Mouse (Mus musculus) forebrain, embryonic 16.5 days (tissue): ENCODE data around the gene Ide. TPM values are rescaled to one million over a fixed set of nuclear protein-coding genes. Genes with fewer than 3 reads are reported as not detected.

Source experiments
- ATAC-seq: fragments of 200-750 bp; cut with Nextera tagmentation; 2 replicates; pipeline ENCODE4 v1.8.0; 2017; ENCODE audit warnings: mild to moderate bottlenecking, moderate library complexity
- H3K27ac ChIP-seq: fragments of 300-500 bp; sonication (generic); 2 replicates; pipeline ENCODE4 v1.5.1; 2014; ENCODE audit warnings: low read length, control low read depth
- H3K27me3 ChIP-seq: fragments of 300-500 bp; sonication (generic); replicated peaks from 2 replicates; pipeline ENCODE4 v1.6.1; 2014; ENCODE audit warnings: low read length; ENCODE audit not compliant: control insufficient read depth, insufficient read depth
- H3K36me3 ChIP-seq: fragments of 300-500 bp; sonication (generic); 2 replicates; pipeline ENCODE4 v1.6.1; 2014; ENCODE audit not compliant: control insufficient read depth, insufficient read depth
- H3K4me1 ChIP-seq: fragments of 300-500 bp; sonication (generic); replicated peaks from 2 replicates; pipeline ENCODE4 v1.6.1; 2014; ENCODE audit warnings: low read length; ENCODE audit not compliant: control insufficient read depth, insufficient read depth
- H3K4me2 ChIP-seq: fragments of 300-500 bp; sonication (generic); 2 replicates; pipeline ENCODE4 v1.6.1; 2014; ENCODE audit warnings: mild to moderate bottlenecking, low read length, control low read depth
- H3K4me3 ChIP-seq: fragments of 300-500 bp; sonication (generic); replicated peaks from 2 replicates; pipeline ENCODE4 v1.5.1; 2014; ENCODE audit warnings: mild to moderate bottlenecking, low read length, control low read depth
- H3K9ac ChIP-seq: fragments of 300-500 bp; sonication (generic); replicated peaks from 2 replicates; pipeline ENCODE4 v1.6.1; 2014; ENCODE audit warnings: low read depth, low read length, control low read depth
- H3K9me3 ChIP-seq: fragments of 300-500 bp; sonication (generic); 2 replicates; pipeline ENCODE4 v1.6.1; 2016; ENCODE audit warnings: low read length; ENCODE audit not compliant: control insufficient read depth
- WGBS: fragments of 180-500 bp; shearing (Covaris S2); extraction: QIAGEN DNeasy Blood & Tissue Kit; methylation state at CpG from one replicate; pipeline ENCODE4 v1.1.7; 2014; 5-methylcytosine and 5-hydroxymethylcytosine counted together
- polyA plus RNA-seq: library from polyadenylated mRNA; unstranded; fragments of >200 nt; fragmentation: Nextera tagmentation; extraction: Ambion mirVana; gene quantifications from 2 replicates; pipeline ENCODE4 v1.2.1, GENCODE M21; 2015

Gene Ide
- polyA plus RNA-seq, 1 experiment from 2014 or later: 31.9 TPM

GRCm38 (mm10) chr19:37291676-37292075, 46.0 kb downstream of the Ide start:
- 78% methylated on average over 4 of the region's 4 CpGs for WGBS
- Histone ChIP-seq H3K36me3 (peaks cover 1% of the 10 kb centered on the region; the same call in 1 of the 2 replicates), H3K4me3 (no peak overlapping the region), H3K27me3 (no peaks in the 10 kb centered on the region), H3K4me1 (no peaks in the 10 kb centered on the region), H3K9me3 (no peaks in the 10 kb centered on the region), H3K4me2 (no peak overlapping the region), H3K27ac (no peak overlapping the region), H3K9ac (no peak overlapping the region)
- no peak for ATAC-seq

DNA sequence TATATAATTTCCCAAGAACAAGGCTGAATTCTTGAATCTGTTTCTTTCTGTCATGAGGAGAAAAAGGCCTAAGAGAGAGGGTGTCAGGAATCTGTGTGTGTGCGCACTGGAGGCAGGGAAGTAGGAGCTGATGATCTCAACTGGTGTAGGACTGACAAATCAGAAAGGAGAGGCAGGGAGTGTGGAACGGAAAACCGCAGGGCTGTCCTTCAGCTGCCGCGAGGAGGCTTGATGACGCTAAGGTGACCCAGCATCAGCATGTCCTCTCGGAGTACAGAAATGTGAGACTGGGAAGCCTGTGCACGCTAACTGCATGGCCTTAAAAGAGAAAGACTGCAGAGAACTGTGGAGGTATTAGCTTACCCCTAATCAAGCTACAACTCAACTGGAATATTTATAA, 46.7 kb downstream of the Ide start:
- H3K4me3 ChIP-seq: no peak overlapping the region
- H3K27ac ChIP-seq: no peak overlapping the region
- no peaks in the 10 kb centered on the region for H3K4me1 ChIP-seq
- no peak overlapping the region for H3K9ac ChIP-seq
- no peak overlapping the region for H3K4me2 ChIP-seq
- H3K9me3 ChIP-seq: no peaks in the 10 kb centered on the region
- no peaks in the 10 kb centered on the region for H3K27me3 ChIP-seq
- no peak for ATAC-seq
- peaks cover 2% of the 10 kb centered on the region; the same call in 1 of the 2 replicates for H3K36me3 ChIP-seq
- WGBS: 92% methylated on average over 8 of the region's 8 CpGs

GRCm38 (mm10) chr19:37284775-37285174, 52.9 kb downstream of the Ide start:
- H3K4me1 ChIP-seq: no peaks in the 10 kb centered on the region
- no peak overlapping the region for H3K27ac ChIP-seq
- no peaks in the 10 kb centered on the region for H3K9me3 ChIP-seq
- WGBS: 92% methylated on average over 9 of the region's 9 CpGs
- peaks cover 5% of the 10 kb centered on the region for H3K36me3 ChIP-seq
- H3K4me3 ChIP-seq: no peak overlapping the region
- no peak for ATAC-seq
- no peak overlapping the region for H3K9ac ChIP-seq
- no peaks in the 10 kb centered on the region for H3K27me3 ChIP-seq
- H3K4me2 ChIP-seq: no peak overlapping the region

DNA sequence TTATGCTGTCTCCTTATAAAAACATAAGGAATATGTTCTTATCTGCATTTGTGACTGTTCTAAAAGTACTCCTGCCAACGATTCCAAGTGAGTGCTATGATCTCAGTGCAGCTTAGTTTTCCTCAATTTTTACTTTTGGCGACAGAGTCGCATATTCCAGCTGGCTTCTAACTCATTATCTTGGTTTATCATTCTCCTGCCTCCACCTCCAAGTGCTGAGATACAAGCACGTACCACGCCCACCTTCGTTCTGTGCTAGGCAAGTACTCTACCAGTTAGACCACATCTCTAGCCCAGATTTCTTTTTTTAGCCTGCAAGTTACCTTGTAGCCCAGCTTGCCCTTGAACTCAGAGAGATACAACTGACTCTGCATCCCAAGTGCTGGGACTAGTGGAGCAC, 54.5 kb downstream of the Ide start:
- no peak overlapping the region for H3K4me3 ChIP-seq
- no peaks in the 10 kb centered on the region for H3K4me1 ChIP-seq
- no peak for ATAC-seq
- no peaks in the 10 kb centered on the region for H3K27me3 ChIP-seq
- H3K4me2 ChIP-seq: no peak overlapping the region
- peaks cover 7% of the 10 kb centered on the region for H3K36me3 ChIP-seq
- WGBS: 93% methylated on average over 6 of the region's 6 CpGs
- H3K9me3 ChIP-seq: no peaks in the 10 kb centered on the region
- H3K9ac ChIP-seq: no peak overlapping the region
- H3K27ac ChIP-seq: no peak overlapping the region

GRCm38 (mm10) chr19:37281710-37282109, 55.9 kb downstream of the Ide start:
- Histone ChIP-seq H3K9me3 (no peaks in the 10 kb centered on the region), H3K36me3 (peaks cover 9% of the 10 kb centered on the region), H3K4me2 (no peak overlapping the region), H3K4me3 (no peak overlapping the region), H3K4me1 (no peaks in the 10 kb centered on the region), H3K27ac (no peak overlapping the region), H3K27me3 (no peaks in the 10 kb centered on the region), H3K9ac (no peak overlapping the region)
- WGBS: 95% methylated on average over 1 of the region's 1 CpGs
- ATAC-seq: no peak

GRCm38 (mm10) chr19:37279194-37279593, 58.5 kb downstream of the Ide start:
- Histone ChIP-seq H3K4me1 (no peaks in the 10 kb centered on the region), H3K36me3 (peaks cover 7% of the 10 kb centered on the region; the same call in 1 of the 2 replicates), H3K27me3 (no peaks in the 10 kb centered on the region), H3K4me3 (no peak overlapping the region), H3K9ac (no peak overlapping the region), H3K9me3 (no peaks in the 10 kb centered on the region), H3K4me2 (no peak overlapping the region), H3K27ac (no peak overlapping the region)
- ATAC-seq: no peak
- 88% methylated on average over 1 of the region's 1 CpGs for WGBS

DNA sequence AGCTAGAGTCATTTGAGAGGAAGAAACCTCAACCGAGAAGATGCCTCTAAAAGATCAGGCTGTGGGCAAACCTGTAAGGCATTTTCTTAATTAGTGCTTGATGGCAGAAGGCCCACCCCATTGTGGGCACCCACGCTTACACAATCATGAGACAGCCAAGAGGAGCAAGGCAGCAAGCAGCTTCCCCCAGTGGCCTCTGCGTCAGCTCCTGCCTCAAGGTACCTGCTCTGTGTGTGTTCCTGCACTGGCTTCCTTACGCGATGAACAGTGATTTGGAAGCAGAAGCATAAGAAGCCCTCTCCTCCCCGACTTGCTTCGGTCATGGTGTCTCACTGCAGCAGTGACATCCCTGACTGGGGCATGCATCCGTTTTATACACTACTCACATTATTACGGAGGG, 62.1 kb downstream of the Ide start:
- Histone ChIP-seq H3K4me1 (no peaks in the 10 kb centered on the region), H3K27me3 (no peaks in the 10 kb centered on the region)
- WGBS: 84% methylated on average over 9 of the region's 9 CpGs

GRCm38 (mm10) chr19:37269106-37269505, 68.5 kb downstream of the Ide start:
- Histone ChIP-seq H3K27me3 (no peaks in the 10 kb centered on the region), H3K36me3 (0 out of 2 replicates have a peak, but pooled peaks cover 2% of the 10 kb centered on the region), H3K4me3 (no peak overlapping the region), H3K27ac (no peak overlapping the region), H3K4me1 (peaks cover 3% of the 10 kb centered on the region; the same call in 1 of the 2 replicates), H3K9me3 (no peaks in the 10 kb centered on the region), H3K9ac (no peak overlapping the region), H3K4me2 (no peak overlapping the region)
- ATAC-seq: no peak
- WGBS: 89% methylated on average over 16 of the region's 16 CpGs

More for the DNA sequence above, 62.1 kb downstream of the Ide start:
- Histone ChIP-seq H3K9me3 (no peaks in the 10 kb centered on the region), H3K9ac (no peak overlapping the region), H3K36me3 (peaks cover 7% of the 10 kb centered on the region; the same call in 1 of the 2 replicates), H3K4me2 (no peak overlapping the region), H3K27ac (no peak overlapping the region), H3K4me3 (no peak overlapping the region)
- ATAC-seq: no peak

DNA sequence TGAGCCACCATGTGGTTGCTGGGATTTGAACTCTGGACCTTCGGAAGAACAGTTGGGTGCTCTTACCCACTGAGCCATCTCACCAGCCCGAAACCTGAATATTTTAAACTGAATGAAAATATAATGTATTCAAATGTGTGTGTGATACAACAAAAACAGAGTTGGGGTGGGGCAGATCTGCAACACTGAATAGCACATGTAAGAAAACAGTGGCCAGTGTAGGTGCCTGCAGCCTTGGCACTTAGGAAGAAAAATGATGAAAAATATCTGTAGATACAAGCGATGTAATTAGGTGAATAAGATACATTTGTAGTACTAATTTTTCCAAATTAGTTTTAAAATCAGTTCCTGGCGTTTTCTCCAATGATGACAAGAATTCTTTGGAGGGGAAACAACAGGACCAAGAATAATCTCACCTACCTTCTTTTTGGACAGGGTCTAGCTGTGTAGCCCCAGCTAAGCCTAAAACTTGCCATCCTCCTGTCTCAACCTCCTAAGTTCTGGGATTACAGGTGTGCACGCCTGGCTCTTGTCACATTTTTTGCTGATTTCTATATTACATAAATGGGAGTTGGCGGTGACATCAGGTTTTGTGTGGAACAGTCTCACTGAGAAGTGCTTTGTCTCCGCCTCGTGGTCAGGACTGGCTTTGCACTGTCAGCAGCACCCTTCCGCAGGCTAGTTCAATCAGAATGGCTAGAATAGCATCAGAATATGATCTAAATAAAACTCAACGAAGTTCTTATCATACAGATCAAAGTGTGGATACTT, 72.1 kb downstream of the Ide start:
- peak; percentile 93 for ATAC-seq
- Histone ChIP-seq H3K27me3 (no peaks in the 10 kb centered on the region), H3K4me3 (no peak overlapping the region), H3K27ac (no peak overlapping the region), H3K9me3 (no peaks in the 10 kb centered on the region), H3K9ac (no peak overlapping the region), H3K4me1 (peaks cover 5% of the 10 kb centered on the region; the same call in 1 of the 2 replicates), H3K4me2 (no peak overlapping the region), H3K36me3 (0 out of 2 replicates have a peak, but pooled peaks cover 2% of the 10 kb centered on the region)
- WGBS: 31% methylated on average over 10 of the region's 10 CpGs
